Mouse (Mus musculus): ENCODE measurements around the gene Rbm20. TPM values are rescaled to one million over a fixed set of nuclear protein-coding genes. Genes with fewer than 3 reads are reported as not detected.

The Rbm20 gene
- total and polyA plus RNA-seq, 2 experiments from 2014 or later, result 1.4 to 3.4 TPM

DNA sequence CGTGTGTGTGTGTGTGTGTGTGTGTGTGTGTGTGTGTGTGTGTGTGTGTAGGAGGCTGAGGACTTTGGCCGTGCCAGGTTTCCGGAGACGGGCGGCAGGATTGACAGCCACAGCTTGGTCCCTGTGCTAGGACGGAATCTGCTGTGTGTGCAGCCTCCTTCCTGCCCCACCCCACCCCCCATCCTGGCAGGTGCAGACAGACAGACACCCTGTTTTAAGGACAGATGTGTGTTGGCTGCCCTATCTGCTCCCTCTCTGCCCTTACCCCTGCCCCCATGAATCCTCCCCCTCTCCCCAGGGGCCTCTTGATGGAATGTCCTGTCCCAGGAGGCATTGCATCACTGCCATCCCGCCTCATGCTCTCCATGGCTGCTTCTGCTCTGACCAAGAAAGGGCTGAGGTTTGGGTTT lies 77.3 kb downstream of the Rbm20 start:
- H3K4me2 ChIP-seq (ENCODE audit: low read depth), result no peak overlapping the region
- H3K36me3 ChIP-seq (ENCODE audit: insufficient read depth), result no peaks in the 10 kb centered on the region
- no peak for TF ChIP-seq CTCF (IDR thresholded peaks at IDR 0.05; ENCODE audit: low read depth)
- no peaks in the 10 kb centered on the region for H3K4me1 ChIP-seq (ENCODE audit: insufficient read depth)
- H3K27me3 ChIP-seq (ENCODE audit: insufficient read depth, low read length), result no peaks in the 10 kb centered on the region
- H3K9me3 ChIP-seq (ENCODE audit: low read length), result no peaks in the 10 kb centered on the region
- DNase-seq (no peak), ATAC-seq (no peak)
- WGBS, result 74% methylated on average over 7 of the region's 7 CpGs
- no peak overlapping the region for H3K4me3 ChIP-seq (ENCODE audit: low read depth, low read length)
- H3K9ac ChIP-seq, result no peak overlapping the region
- no peak overlapping the region for H3K27ac ChIP-seq (ENCODE audit: low read depth, low read length)

DNA sequence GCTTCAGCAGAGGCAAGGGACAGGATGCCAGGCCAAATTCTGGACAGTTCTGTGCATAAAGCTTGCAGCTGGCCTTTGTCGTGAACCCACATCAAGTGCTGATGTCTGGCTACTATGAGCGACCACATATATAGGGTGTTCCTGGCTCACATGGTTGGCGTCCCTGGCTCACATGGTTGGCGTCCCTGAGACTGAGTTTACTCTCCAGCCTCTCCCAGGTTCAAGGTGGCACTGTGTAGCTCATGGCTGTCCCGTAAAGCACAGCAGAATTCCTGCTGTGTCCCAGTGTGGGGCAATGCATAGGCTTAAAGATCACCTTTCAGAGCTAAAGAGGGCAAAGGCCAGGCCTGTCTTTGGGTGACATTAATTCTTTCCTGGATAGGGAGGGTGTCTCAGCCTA lies 78.2 kb downstream of the Rbm20 start:
- no peaks in the 10 kb centered on the region for H3K36me3 ChIP-seq (ENCODE audit: insufficient read depth)
- TF ChIP-seq CTCF (IDR thresholded peaks at IDR 0.05; ENCODE audit: low read depth), result no peak
- H3K4me3 ChIP-seq (ENCODE audit: low read depth, low read length), result no peak overlapping the region
- no peak overlapping the region for H3K27ac ChIP-seq (ENCODE audit: low read depth, low read length)
- H3K27me3 ChIP-seq (ENCODE audit: insufficient read depth, low read length), result no peaks in the 10 kb centered on the region
- H3K4me2 ChIP-seq (ENCODE audit: low read depth), result no peak overlapping the region
- no peaks in the 10 kb centered on the region for H3K9me3 ChIP-seq (ENCODE audit: low read length)
- ATAC-seq (no peak), DNase-seq (no peak)
- H3K4me1 ChIP-seq (ENCODE audit: insufficient read depth), result no peaks in the 10 kb centered on the region
- 84% methylated on average over 5 of the region's 5 CpGs for WGBS
- no peak overlapping the region for H3K9ac ChIP-seq

DNA sequence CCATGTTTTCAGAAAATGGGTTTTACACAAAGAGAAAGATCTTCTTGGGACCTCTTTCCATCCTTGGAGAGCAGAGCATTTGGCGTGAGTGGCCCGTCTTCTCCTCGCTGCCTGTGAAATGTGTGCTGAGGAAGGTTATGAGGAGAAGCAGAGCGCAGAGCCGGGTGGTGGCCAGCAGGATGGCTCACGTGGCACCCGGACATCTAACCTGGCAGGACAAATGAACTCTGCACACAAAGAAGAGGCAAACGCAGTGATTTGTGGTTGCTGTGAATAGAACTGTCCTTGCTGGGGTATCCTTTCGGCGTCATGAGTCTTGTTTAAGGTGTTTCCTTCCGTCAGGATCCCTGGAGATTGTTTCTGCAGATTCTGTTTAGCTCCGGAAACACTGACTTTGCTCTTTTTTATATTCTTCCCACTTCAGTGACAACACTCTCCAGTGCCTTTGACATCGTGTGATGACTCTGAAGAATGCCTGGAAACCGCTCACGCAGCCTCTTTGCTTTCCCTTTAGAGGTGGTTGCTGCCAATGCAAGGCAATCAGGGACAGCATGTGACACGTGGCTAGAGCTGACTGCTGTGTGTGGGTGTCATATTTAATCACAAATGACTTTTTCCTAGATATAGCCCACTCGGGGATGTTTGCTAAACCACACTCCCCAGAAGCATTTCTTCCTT lies 80.5 kb downstream of the Rbm20 start:
- no peak overlapping the region for H3K4me3 ChIP-seq (ENCODE audit: low read depth, low read length)
- ATAC-seq, result no peak
- no peak for DNase-seq
- TF ChIP-seq CTCF (IDR thresholded peaks at IDR 0.05; ENCODE audit: low read depth), result no peak
- H3K9ac ChIP-seq, result no peak overlapping the region
- no peaks in the 10 kb centered on the region for H3K9me3 ChIP-seq (ENCODE audit: low read length)
- H3K36me3 ChIP-seq (ENCODE audit: insufficient read depth), result no peaks in the 10 kb centered on the region
- H3K4me2 ChIP-seq (ENCODE audit: low read depth), result no peak overlapping the region
- 88% methylated on average over 17 of the region's 17 CpGs for WGBS
- no peaks in the 10 kb centered on the region for H3K4me1 ChIP-seq (ENCODE audit: insufficient read depth)
- no peak overlapping the region for H3K27ac ChIP-seq (ENCODE audit: low read depth, low read length)
- H3K27me3 ChIP-seq (ENCODE audit: insufficient read depth, low read length), result no peaks in the 10 kb centered on the region

DNA sequence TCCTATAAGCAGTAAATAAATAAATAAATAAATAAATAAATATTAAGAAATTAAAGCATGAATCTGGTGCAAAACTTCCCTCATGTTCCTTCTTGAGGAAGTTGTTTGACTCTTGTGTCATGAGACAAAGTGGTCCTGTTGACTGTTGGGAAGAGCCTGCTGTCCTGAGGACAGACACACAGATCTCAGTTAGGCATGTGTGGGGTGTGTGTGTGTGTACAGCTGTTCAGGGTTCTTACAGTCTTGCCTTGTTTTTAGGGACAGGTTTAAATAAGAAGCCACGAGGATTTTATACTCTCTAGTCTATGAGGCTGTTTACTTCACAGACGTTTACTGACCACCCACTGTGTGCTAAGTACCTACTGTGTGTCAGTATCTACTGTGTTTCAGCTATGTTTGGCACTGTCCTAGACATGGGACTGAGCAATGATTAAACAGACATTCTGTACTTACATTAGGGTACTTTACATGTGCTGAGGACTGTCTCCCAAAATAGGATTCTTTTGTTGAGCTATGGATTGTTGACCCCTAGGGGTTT lies 81.8 kb downstream of the Rbm20 start:
- H3K27me3 ChIP-seq (ENCODE audit: insufficient read depth, low read length), result no peaks in the 10 kb centered on the region
- H3K4me3 ChIP-seq (ENCODE audit: low read depth, low read length), result no peak overlapping the region
- ATAC-seq (no peak), DNase-seq (no peak)
- H3K4me1 ChIP-seq (ENCODE audit: insufficient read depth), result no peaks in the 10 kb centered on the region
- WGBS, result 81% methylated on average over 2 of the region's 2 CpGs
- no peaks in the 10 kb centered on the region for H3K36me3 ChIP-seq (ENCODE audit: insufficient read depth)
- TF ChIP-seq CTCF (IDR thresholded peaks at IDR 0.05; ENCODE audit: low read depth), result no peak
- no peak overlapping the region for H3K27ac ChIP-seq (ENCODE audit: low read depth, low read length)
- no peak overlapping the region for H3K9ac ChIP-seq
- H3K4me2 ChIP-seq (ENCODE audit: low read depth), result no peak overlapping the region
- no peaks in the 10 kb centered on the region for H3K9me3 ChIP-seq (ENCODE audit: low read length)

DNA sequence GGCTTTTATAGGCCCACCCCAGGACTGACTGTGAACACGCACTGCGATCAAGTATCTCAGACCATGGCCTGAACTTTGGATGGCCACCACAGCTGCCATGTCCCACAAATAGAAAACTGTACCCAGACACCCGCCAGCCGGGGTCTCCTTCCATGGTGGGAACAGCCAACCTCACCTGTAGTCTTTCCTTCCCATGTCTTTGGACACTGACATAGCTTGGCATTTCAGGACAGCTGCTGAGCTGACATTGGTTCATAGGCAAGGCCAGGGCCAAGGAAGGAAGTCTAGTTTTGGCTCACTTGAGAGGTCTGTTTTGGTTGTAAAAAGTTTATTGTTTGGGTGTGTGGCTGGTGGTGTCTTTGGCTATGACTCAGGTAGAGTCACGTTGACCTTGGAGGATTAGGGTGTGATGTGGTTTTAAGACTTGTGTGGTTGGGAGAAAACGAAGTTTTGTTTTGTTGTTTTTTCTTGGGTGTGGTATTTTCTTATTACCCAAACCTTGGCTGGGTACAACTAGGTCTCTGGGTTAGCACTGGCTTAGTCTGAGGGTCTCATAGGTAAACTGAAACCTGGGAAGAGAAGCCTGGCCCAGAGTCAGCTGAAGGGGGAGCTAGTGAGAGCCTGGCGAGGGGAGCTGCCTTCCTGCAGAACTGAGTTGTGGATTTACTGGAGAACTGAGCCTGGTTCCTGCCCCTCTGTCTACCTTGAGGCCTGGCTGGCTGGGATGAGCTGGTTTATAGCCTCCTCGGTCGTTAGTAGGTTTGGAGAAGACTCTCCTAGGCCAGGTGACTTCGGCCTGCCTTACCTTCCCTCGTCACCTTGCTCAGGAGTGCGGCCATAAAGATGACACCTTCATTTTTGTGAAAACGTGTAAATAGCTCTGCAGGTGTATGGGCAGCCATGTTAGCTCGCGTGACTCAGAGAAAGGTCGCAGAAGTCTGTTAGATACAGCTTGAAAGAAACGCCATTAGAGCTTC lies 83.3 kb downstream of the Rbm20 start:
- Histone ChIP-seq H3K9me3 (ENCODE audit: low read length) (no peaks in the 10 kb centered on the region), H3K4me2 (ENCODE audit: low read depth) (no peak overlapping the region), H3K9ac (no peak overlapping the region), H3K36me3 (ENCODE audit: insufficient read depth) (no peaks in the 10 kb centered on the region), H3K27me3 (ENCODE audit: insufficient read depth, low read length) (no peaks in the 10 kb centered on the region), H3K4me1 (ENCODE audit: insufficient read depth) (no peaks in the 10 kb centered on the region), H3K27ac (ENCODE audit: low read depth, low read length) (no peak overlapping the region), H3K4me3 (ENCODE audit: low read depth, low read length) (no peak overlapping the region)
- WGBS, result 87% methylated on average over 17 of the region's 17 CpGs
- no peak for DNase-seq
- ATAC-seq, result no peak
- no peak for TF ChIP-seq CTCF (IDR thresholded peaks at IDR 0.05; ENCODE audit: low read depth)

DNA sequence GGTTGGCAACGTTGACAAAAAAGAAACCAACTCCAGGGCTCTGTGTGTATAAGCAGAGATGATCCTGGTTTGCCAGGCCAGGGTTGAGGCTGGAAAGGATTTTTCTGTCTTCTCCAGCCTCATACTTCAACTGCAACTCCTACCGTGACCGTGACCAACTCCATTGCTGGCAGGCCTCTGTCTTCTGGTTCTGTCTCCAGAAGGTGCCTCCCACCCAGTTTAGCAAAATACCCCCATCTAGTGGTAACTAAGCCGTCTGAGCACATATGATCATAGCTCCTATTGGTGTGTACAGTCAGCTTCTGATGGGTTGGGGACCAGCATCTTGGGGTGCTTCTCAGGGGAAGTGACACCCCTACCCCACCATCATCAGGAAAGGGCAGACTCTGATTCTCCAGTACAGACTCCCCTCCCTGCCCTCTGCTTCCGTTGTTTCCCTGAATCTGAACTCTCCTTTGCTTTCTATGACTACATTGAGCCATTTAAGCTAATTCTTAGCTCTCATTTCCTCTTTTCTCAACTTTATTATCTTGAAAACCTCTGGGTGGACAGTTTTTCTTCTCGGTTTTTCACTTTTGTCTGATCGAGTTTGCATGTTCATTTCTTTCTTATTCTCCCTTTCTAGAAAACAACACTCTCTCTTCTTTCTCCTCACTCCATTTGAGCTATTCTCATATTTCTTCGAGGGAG lies 85.8 kb downstream of the Rbm20 start:
- WGBS, result 67% methylated on average over 8 of the region's 8 CpGs
- Histone ChIP-seq H3K4me1 (ENCODE audit: insufficient read depth) (no peaks in the 10 kb centered on the region), H3K27me3 (ENCODE audit: insufficient read depth, low read length) (no peaks in the 10 kb centered on the region), H3K9ac (no peak overlapping the region), H3K4me2 (ENCODE audit: low read depth) (no peak overlapping the region), H3K27ac (ENCODE audit: low read depth, low read length) (no peak overlapping the region), H3K9me3 (ENCODE audit: low read length) (no peaks in the 10 kb centered on the region), H3K4me3 (ENCODE audit: low read depth, low read length) (no peak overlapping the region), H3K36me3 (ENCODE audit: insufficient read depth) (no peaks in the 10 kb centered on the region)
- DNase-seq (peak; percentile 54), ATAC-seq (peak; percentile 79)
- TF ChIP-seq CTCF (IDR thresholded peaks at IDR 0.05; ENCODE audit: low read depth), result peak; percentile 77

Measured in forebrain, postnatal 0 days (tissue).